Mouse (Mus musculus) neural tube, embryonic 12.5 days (tissue): Measurements from ENCODE around the gene St8sia1. TPM values are rescaled to one million over a fixed set of nuclear protein-coding genes. Genes with fewer than 3 reads are reported as not detected.

Experiments
- ATAC-seq: fragments of 200-750 bp; cut with Nextera tagmentation; 2 replicates; pipeline ENCODE4 v1.8.0; 2017; ENCODE audit warnings: low read depth, mild to moderate bottlenecking, moderate TSS enrichment, moderate library complexity; ENCODE audit not compliant: low FRiP score
- H3K27ac ChIP-seq: fragments of 300-500 bp; sonication (generic); 2 replicates; pipeline ENCODE4 v1.5.1; 2016
- H3K27me3 ChIP-seq: fragments of 300-500 bp; sonication (generic); replicated peaks from 2 replicates; pipeline ENCODE4 v1.6.1; 2016; ENCODE audit warnings: mild to moderate bottlenecking
- H3K36me3 ChIP-seq: fragments of 300-500 bp; sonication (generic); 2 replicates; pipeline ENCODE4 v1.6.1; 2016; ENCODE audit warnings: mild to moderate bottlenecking
- H3K4me1 ChIP-seq: fragments of 300-500 bp; sonication (generic); 2 replicates; pipeline ENCODE4 v1.6.1; 2016
- H3K4me2 ChIP-seq: fragments of 300-500 bp; sonication (generic); replicated peaks from 2 replicates; pipeline ENCODE4 v1.6.1; 2016; ENCODE audit warnings: mild to moderate bottlenecking
- H3K4me3 ChIP-seq: fragments of 300-500 bp; sonication (generic); 2 replicates; pipeline ENCODE4 v1.5.1; 2016
- H3K9ac ChIP-seq: fragments of 300-500 bp; sonication (generic); 2 replicates; pipeline ENCODE4 v1.6.1; 2016; ENCODE audit warnings: mild to moderate bottlenecking
- H3K9me3 ChIP-seq: fragments of 300-500 bp; sonication (generic); 2 replicates; pipeline ENCODE4 v1.6.1; 2016; ENCODE audit warnings: mild to moderate bottlenecking
- WGBS: fragments of 180-500 bp; shearing (Covaris S2); methylation state at CpG from one replicate; pipeline ENCODE4 v1.1.7; 2016; 5-methylcytosine and 5-hydroxymethylcytosine counted together
- polyA plus RNA-seq: library from polyadenylated mRNA; unstranded; fragments of >200 nt; fragmentation: Nextera tagmentation; extraction: Ambion mirVana; gene quantifications from 2 replicates; pipeline ENCODE4 v1.2.1, GENCODE M21; 2016

The St8sia1 gene
- polyA plus RNA-seq, 1 experiment from 2014 or later = 12.8 TPM

DNA sequence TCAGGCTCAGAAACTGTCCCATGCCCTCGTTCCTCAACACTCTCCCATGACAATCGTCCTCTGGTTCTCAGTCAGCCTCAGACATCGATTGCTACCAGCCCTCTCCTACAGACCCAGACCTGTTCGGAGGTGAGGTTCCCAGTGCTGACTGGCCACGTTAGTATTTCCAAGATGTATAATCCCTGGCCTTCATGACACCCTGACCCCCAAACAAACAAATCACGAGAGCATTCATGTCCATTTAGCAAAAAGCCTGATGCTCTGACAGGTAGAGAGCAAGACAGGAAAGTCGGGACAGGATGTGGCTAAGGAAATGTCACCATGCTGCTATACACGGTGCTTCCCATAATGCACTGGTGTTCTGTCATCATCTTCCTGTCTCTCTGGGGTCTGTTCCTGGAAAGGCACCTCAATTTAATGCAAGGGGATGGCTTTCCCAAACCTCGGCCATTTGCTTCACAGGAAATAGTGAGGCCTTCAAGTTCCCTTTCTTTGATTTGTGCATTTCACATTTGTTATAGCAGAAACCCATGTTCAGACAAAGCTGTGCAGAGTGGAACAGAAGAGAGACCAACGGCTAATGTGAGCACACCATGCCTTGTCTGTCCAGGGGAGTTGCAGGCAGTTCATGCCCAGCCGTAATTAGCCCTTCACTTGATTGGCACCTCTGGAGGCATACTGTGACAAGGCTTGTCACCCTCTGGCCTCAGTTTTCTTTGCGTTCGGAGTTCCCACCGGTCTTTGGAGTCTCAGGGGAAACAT, 184.3 kb downstream of the St8sia1 start:
- Histone ChIP-seq H3K4me1 (no peaks in the 10 kb centered on the region), H3K9me3 (no peaks in the 10 kb centered on the region), H3K9ac (no peak overlapping the region), H3K36me3 (0 out of 2 replicates have a peak, but pooled peaks cover 9% of the 10 kb centered on the region), H3K27me3 (no peaks in the 10 kb centered on the region), H3K4me2 (no peak overlapping the region), H3K4me3 (no peak overlapping the region), H3K27ac (no peak overlapping the region)
- ATAC-seq = peak; percentile 7; the same call in 1 of the 2 replicates
- 71% methylated on average over 14 of the region's 14 CpGs for WGBS

DNA sequence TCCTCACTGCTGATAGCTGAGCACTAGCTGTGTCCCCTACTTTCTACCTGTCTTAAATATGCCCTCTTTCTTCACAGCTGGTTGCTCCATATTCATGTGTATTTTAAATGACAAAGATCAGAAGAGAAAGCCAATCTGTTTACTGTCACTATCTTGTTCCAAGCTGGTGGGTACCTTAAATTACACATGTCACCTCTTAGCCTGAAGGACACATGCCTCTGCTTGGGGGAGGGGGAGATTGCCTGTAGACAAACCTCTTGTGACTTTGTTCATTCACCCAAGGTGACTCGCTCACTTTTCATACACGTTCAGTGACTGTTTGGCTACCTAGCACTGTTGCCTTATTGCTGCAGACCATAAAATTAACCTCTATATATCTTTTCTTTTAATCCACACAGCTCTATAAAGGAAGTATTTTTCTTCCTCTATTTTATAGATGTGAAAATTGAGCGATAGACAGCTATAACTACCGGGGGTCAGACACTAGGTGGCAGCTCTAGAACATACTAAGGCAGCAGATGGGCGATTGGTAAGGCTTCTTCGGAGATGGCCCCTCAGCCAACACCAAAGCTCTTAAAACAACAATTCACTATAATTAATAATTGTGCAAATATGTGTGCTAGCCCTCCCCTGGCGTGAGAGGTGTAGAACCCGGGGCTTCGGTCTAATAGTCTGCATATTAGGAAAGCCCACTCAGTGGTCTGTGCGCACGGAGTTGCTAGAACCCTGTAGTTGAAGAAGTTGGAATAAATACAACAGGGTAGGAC, 185.0 kb downstream of the St8sia1 start:
- Histone ChIP-seq H3K36me3 (peaks cover 17% of the 10 kb centered on the region; the same call in 1 of the 2 replicates), H3K9me3 (no peaks in the 10 kb centered on the region), H3K4me1 (no peaks in the 10 kb centered on the region), H3K9ac (no peak overlapping the region), H3K27me3 (no peaks in the 10 kb centered on the region), H3K4me3 (no peak overlapping the region), H3K27ac (no peak overlapping the region), H3K4me2 (no peak overlapping the region)
- WGBS = 53% methylated on average over 11 of the region's 11 CpGs
- peak; percentile 43; the same call in 1 of the 2 replicates for ATAC-seq

DNA sequence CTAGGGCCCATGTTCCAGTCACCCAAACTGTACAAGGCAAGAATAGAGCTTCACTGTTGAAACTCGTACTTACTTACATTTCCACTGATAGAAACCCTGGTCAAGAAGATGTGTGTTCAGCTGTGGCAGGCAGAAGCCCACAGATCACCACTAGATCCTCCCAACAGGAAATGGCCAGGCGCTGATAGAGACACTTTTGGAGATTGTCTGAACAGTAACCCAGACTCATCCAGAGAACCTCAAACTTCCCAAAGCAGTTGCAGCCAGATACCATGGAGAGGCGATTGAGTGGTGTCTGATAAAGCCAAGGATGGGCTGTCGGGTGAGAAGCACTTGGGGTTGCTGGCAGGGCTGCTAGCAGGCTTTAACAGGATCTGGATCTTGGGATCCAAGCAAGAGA, 187.3 kb downstream of the St8sia1 start:
- Histone ChIP-seq H3K4me1 (no peaks in the 10 kb centered on the region), H3K27me3 (no peaks in the 10 kb centered on the region), H3K9me3 (no peaks in the 10 kb centered on the region), H3K4me3 (no peak overlapping the region), H3K27ac (no peak overlapping the region), H3K36me3 (peaks cover 40% of the 10 kb centered on the region), H3K9ac (no peak overlapping the region), H3K4me2 (no peak overlapping the region)
- WGBS = 86% methylated on average over 4 of the region's 4 CpGs
- no peak for ATAC-seq

DNA sequence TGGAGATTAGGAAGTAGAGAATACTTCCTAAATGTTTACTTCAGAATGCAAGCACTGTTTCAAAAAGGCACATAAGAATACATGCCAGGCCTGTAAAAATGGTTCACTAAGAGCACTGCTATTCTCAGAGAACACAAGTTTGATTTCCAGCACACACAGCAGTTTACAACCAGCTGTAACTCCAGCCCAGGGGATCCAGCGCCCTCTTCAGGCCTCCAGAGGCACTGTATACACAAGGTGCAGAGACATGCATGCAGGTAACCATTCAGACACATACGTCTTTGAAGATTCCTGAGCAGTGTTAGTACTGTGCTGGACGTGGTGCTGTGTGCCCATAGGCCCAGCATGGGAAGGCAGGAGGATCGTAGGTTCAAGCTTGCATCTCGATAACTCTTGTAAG, 190.7 kb downstream of the St8sia1 start:
- Histone ChIP-seq H3K9ac (no peak overlapping the region), H3K9me3 (no peaks in the 10 kb centered on the region), H3K4me1 (no peaks in the 10 kb centered on the region), H3K36me3 (peaks cover 70% of the 10 kb centered on the region), H3K27ac (no peak overlapping the region), H3K4me3 (no peak overlapping the region), H3K27me3 (no peaks in the 10 kb centered on the region), H3K4me2 (no peak overlapping the region)
- 92% methylated on average over 5 of the region's 5 CpGs for WGBS
- no peak for ATAC-seq

DNA sequence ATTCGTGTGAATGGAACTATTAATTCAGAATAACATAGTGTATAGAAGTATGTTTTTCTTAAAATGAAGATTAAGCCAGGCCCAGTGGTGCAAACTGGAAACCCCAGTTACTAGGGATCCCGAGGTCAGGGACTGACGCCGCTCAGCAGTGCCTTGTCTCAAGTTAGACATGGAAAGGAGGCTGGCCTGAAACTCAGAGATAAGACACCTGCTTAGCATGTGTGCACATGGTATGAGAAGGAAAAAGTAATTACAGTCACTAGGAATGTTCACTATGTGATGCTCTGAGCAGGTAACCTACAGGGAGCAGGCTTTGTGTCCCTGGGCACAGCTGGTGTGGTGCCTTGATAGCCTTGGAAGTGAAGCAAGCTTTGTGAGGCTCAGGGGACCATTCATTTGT, 192.6 kb downstream of the St8sia1 start:
- no peak for ATAC-seq
- 95% methylated on average over 4 of the region's 4 CpGs for WGBS
- Histone ChIP-seq H3K9me3 (no peaks in the 10 kb centered on the region), H3K36me3 (peaks cover 90% of the 10 kb centered on the region), H3K9ac (no peak overlapping the region), H3K4me3 (no peak overlapping the region), H3K4me1 (no peaks in the 10 kb centered on the region), H3K4me2 (no peak overlapping the region), H3K27ac (no peak overlapping the region), H3K27me3 (no peaks in the 10 kb centered on the region)

Other genes with a start within 250 kb of the St8sia1 start
- 144 and 147 TPM in 2 replicates for gene Cmas, start 207.8 kb downstream of the St8sia1 start, polyA plus RNA-seq
- 0.11 TPM in 1 of 2 replicates, not detected in the other for gene Sult6b2, start 159.9 kb downstream of the St8sia1 start, polyA plus RNA-seq
- 45.1 and 48.1 TPM in 2 replicates for gene C2cd5, start 135.7 kb upstream of the St8sia1 start, polyA plus RNA-seq
- 37.8 and 40.8 TPM in 2 replicates for gene Etnk1, start 202.8 kb upstream of the St8sia1 start, polyA plus RNA-seq